Mouse (Mus musculus): ENCODE data around the gene Tmem132a. TPM values are rescaled to one million over a fixed set of nuclear protein-coding genes. Genes with fewer than 3 reads are reported as not detected.

Gene Tmem132a
- polyA plus RNA-seq, 1 experiment from 2014 or later, result 88.6 TPM

DNA sequence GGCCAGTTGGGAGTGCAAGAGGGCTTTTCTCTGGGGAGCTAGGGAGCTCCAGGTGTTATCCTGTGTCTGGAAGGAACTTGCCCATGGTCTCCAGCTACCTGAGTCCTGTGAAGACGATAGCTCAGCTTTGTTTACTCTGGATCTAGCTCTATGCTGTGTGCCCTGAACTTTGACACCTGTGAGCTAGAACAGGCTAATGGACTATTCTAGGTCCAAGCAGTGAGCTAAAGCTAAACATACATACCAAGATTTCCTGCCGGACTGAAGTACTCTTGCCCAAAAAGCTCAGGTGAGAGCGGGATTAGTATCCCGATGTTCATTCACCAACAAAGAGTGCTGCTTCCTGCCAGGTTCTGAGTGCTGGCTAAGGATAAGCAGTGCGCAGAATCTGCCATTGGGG is 34.8 kb upstream of the Tmem132a start:
- Histone ChIP-seq H3K27me3 (ENCODE audit: insufficient read depth, low read length) (no peaks in the 10 kb centered on the region), H3K36me3 (ENCODE audit: insufficient read depth, low read length) (peaks cover 54% of the 10 kb centered on the region), H3K9me3 (ENCODE audit: low read length) (no peaks in the 10 kb centered on the region), H3K4me1 (ENCODE audit: insufficient read depth, low read length) (peaks cover 20% of the 10 kb centered on the region), H3K27ac (ENCODE audit: low read length) (peak overlapping the region; percentile 91), H3K9ac (replicated peaks; ENCODE audit: low read length) (0 out of 2 replicates have a peak overlapping the region, but pooled peaks have one; percentile 22), H3K4me2 (replicated peaks; ENCODE audit: low read depth, low read length) (no peak overlapping the region), H3K4me3 (ENCODE audit: low read length) (no peak overlapping the region)
- WGBS, result 80% methylated on average over 5 of the region's 5 CpGs
- no peak for ATAC-seq (ENCODE audit: low FRiP score, low TSS enrichment)

DNA sequence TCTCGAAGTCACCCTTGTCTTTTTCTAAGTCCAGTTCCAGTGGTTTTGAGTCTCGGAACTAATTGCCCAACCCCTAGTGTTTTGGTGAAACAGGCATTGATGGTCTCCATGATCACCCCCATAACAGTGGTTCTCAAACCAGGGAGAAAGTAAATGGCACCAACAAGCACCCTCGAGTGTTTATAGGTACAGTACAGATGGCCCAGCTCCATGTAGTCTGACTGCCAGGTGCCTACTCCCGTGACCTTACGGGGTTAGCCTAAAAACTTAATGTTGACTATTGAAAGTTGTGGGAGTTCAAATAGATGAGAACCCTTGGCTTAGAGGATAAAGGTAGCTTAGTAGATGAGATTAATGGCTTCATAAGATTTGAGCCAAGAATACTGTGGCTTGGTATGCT is 31.3 kb upstream of the Tmem132a start:
- Histone ChIP-seq H3K4me1 (ENCODE audit: insufficient read depth, low read length) (peaks cover 27% of the 10 kb centered on the region), H3K9ac (replicated peaks; ENCODE audit: low read length) (no peak overlapping the region), H3K4me2 (replicated peaks; ENCODE audit: low read depth, low read length) (no peak overlapping the region), H3K27me3 (ENCODE audit: insufficient read depth, low read length) (no peaks in the 10 kb centered on the region), H3K4me3 (ENCODE audit: low read length) (no peak overlapping the region), H3K9me3 (ENCODE audit: low read length) (no peaks in the 10 kb centered on the region), H3K27ac (ENCODE audit: low read length) (no peak overlapping the region), H3K36me3 (ENCODE audit: insufficient read depth, low read length) (peaks cover 66% of the 10 kb centered on the region)
- no peak for ATAC-seq (ENCODE audit: low FRiP score, low TSS enrichment)
- 93% methylated on average over 5 of the region's 5 CpGs for WGBS

DNA sequence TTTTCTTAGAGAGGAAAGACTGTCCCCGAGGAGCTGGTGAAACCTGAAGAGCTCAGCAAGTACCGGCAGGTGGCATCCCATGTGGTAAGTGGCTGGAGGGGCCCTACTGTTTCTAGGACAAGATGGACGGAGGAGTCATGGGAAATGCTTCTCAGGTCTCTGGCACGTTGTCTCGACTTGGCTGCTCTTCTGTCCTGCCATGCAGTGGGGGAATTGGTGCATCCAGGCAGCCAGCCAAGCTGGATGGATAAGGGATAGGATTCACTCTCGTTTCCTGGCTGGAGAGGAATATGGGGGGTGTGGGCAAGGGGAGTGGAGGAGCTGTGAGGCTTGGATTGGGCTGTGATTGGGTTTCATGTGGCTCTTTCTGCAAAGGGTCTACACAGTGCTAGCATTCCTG is 30.6 kb upstream of the Tmem132a start:
- 77% methylated on average over 6 of the region's 6 CpGs for WGBS
- H3K4me3 ChIP-seq (ENCODE audit: low read length), result no peak overlapping the region

DNA sequence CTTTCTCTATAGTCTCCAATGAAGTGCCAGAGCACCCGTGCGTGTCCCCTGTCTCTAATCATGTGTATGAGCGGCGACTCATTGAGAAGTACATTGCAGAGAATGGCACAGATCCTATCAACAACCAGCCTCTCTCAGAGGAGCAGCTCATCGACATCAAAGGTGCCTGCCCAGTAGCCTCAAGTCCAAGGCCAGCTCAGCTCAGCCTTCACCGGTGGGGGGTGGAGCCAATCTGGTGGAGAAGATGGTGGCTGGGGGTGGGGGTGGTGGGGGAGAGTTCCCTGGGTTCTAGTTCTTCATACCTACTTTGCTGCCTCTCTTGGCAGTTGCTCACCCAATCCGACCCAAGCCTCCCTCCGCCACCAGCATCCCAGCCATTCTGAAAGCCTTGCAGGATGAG is 27.8 kb upstream of the Tmem132a start:
- Histone ChIP-seq H3K4me3 (ENCODE audit: low read length) (no peak overlapping the region), H3K4me1 (ENCODE audit: insufficient read depth, low read length) (peaks cover 14% of the 10 kb centered on the region), H3K27me3 (ENCODE audit: insufficient read depth, low read length) (no peaks in the 10 kb centered on the region), H3K4me2 (replicated peaks; ENCODE audit: low read depth, low read length) (no peak overlapping the region), H3K9ac (replicated peaks; ENCODE audit: low read length) (no peak overlapping the region), H3K27ac (ENCODE audit: low read length) (no peak overlapping the region), H3K9me3 (ENCODE audit: low read length) (no peaks in the 10 kb centered on the region), H3K36me3 (ENCODE audit: insufficient read depth, low read length) (peaks cover 47% of the 10 kb centered on the region)
- ATAC-seq (ENCODE audit: low FRiP score, low TSS enrichment), result no peak
- 76% methylated on average over 8 of the region's 8 CpGs for WGBS

More for the DNA sequence above, 30.6 kb upstream of the Tmem132a start:
- Histone ChIP-seq H3K27me3 (ENCODE audit: insufficient read depth, low read length) (no peaks in the 10 kb centered on the region), H3K4me2 (replicated peaks; ENCODE audit: low read depth, low read length) (no peak overlapping the region), H3K4me1 (ENCODE audit: insufficient read depth, low read length) (peaks cover 24% of the 10 kb centered on the region), H3K9me3 (ENCODE audit: low read length) (no peaks in the 10 kb centered on the region), H3K27ac (ENCODE audit: low read length) (no peak overlapping the region), H3K9ac (replicated peaks; ENCODE audit: low read length) (no peak overlapping the region), H3K36me3 (ENCODE audit: insufficient read depth, low read length) (peaks cover 66% of the 10 kb centered on the region)
- no peak for ATAC-seq (ENCODE audit: low FRiP score, low TSS enrichment)

DNA sequence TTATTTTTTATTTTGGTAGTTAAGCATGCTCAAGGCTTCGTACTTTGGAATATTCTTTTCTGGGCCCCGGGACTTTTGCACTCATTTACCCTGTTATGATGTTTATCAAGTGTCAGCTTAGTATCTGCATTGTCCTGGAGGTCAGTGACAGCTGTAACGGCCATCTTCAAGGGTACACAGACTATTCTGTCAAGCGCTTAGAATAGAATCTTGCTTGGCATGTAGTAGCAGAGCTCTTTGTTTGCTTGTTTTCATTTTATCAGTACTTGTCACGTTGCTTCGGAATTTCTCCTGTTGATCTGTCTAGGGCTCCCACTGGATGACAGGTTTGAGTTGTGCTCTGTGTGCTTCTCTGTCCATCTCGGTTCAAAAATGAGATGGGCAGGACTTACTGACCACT is 27.1 kb upstream of the Tmem132a start:
- H3K27ac ChIP-seq (ENCODE audit: low read length), result no peak overlapping the region
- peaks cover 14% of the 10 kb centered on the region for H3K4me1 ChIP-seq (ENCODE audit: insufficient read depth, low read length)
- H3K27me3 ChIP-seq (ENCODE audit: insufficient read depth, low read length), result no peaks in the 10 kb centered on the region
- H3K9ac ChIP-seq (replicated peaks; ENCODE audit: low read length), result peak overlapping the region; percentile 90
- H3K4me2 ChIP-seq (replicated peaks; ENCODE audit: low read depth, low read length), result peak overlapping the region; percentile 68
- H3K36me3 ChIP-seq (ENCODE audit: insufficient read depth, low read length), result peaks cover 41% of the 10 kb centered on the region
- H3K9me3 ChIP-seq (ENCODE audit: low read length), result no peaks in the 10 kb centered on the region
- WGBS, result 81% methylated on average over 7 of the region's 7 CpGs
- ATAC-seq (ENCODE audit: low FRiP score, low TSS enrichment), result no peak
- H3K4me3 ChIP-seq (ENCODE audit: low read length), result peak overlapping the region; percentile 81

DNA sequence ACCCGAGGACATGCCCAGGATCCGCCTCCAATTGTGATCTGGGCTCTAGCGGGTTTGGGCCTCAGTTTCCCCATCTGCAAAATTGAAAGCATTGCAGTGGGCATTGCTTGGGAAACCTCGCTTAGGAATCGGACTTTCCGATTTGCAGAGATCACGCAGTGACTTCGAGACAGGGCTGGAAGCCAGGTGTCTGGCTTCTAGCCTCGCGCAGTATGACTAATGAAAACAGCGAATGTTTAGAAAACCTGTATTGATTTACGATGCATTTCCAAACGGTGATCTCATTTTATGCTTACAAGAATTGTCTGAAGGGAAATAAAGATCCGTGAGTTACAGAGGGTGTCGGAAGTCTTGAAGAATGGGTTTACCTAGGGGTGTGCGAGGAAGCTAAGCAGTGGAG is 26.0 kb upstream of the Tmem132a start:
- Histone ChIP-seq H3K9me3 (ENCODE audit: low read length) (no peaks in the 10 kb centered on the region), H3K9ac (replicated peaks; ENCODE audit: low read length) (peak overlapping the region; percentile 90), H3K36me3 (ENCODE audit: insufficient read depth, low read length) (peaks cover 30% of the 10 kb centered on the region), H3K4me1 (ENCODE audit: insufficient read depth, low read length) (peaks cover 14% of the 10 kb centered on the region), H3K4me3 (ENCODE audit: low read length) (peak overlapping the region; percentile 81), H3K27ac (ENCODE audit: low read length) (peak overlapping the region; percentile 91), H3K4me2 (replicated peaks; ENCODE audit: low read depth, low read length) (peak overlapping the region; percentile 68), H3K27me3 (ENCODE audit: insufficient read depth, low read length) (no peaks in the 10 kb centered on the region)
- ATAC-seq (ENCODE audit: low FRiP score, low TSS enrichment), result 0 out of 2 replicates have a peak, but pooled peaks have one; percentile 6
- under 1% methylated on average over 16 of the region's 16 CpGs for WGBS

DNA sequence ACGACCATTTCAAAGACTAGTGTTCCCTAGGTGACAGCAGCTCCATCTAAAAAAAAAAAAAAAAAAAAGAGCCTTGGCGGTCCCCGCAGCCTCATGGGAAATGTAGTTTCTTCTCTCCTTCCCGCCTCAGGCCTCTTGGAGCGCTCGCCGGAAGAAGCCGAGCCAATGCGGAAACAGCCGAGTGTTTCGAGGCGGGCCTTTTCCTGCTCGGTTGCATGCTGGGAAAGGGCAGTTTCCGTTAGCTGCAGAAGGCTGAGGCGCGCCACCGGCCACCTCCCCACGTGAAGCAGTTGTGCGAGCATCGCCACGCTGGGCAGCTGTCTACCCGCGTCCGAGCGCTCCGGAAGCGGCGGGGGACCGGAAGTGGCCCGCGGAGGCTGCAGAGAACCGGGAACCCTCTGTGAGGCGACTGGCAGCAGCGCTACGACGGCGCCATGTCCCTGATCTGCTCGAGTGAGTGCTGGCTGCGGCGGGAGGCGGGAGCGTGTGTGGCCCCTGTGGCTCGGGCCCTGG is 25.3 kb upstream of the Tmem132a start, which contains the start of gene Prpf19:
TSS of gene Prpf19 (plus strand) at position 216 of the 513 bp plus-strand sequence.
- Histone ChIP-seq H3K27ac (ENCODE audit: low read length) (peak within 1 kb of the TSS; percentile 91), H3K4me3 (ENCODE audit: low read length) (peak within 1 kb of the TSS; percentile 81), H3K27me3 (ENCODE audit: insufficient read depth, low read length) (no peaks in the 10 kb centered on the region), H3K36me3 (ENCODE audit: insufficient read depth, low read length) (peaks cover 24% of the 10 kb centered on the region), H3K4me2 (replicated peaks; ENCODE audit: low read depth, low read length) (peak within 1 kb of the TSS; percentile 68), H3K4me1 (ENCODE audit: insufficient read depth, low read length) (peaks cover 14% of the 10 kb centered on the region), H3K9me3 (ENCODE audit: low read length) (no peaks in the 10 kb centered on the region), H3K9ac (replicated peaks; ENCODE audit: low read length) (peak within 1 kb of the TSS; percentile 90)
- peak; percentile 96 for ATAC-seq (ENCODE audit: low FRiP score, low TSS enrichment)
- WGBS, result under 1% methylated on average over 43 of the region's 43 CpGs

DNA sequence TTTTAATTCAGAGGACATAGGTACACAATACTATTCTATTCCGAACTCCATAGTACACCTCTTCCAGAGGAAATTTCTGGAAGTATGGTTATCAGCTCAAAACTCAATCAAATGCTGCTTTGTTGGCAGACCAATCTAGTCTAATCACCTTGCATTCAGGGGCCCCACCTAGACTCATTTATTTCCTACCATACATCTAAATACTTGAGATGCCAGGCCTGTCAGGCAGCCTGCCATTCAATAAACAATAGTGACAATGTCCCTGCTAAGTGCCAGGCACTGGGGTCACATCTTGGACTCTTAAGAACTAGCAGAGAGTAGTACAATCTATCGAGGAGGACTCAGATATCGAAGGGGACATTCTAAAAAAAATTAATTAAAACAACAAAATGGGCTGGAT is 22.5 kb upstream of the Tmem132a start:
- Histone ChIP-seq H3K9ac (replicated peaks; ENCODE audit: low read length) (no peak overlapping the region), H3K36me3 (ENCODE audit: insufficient read depth, low read length) (no peaks in the 10 kb centered on the region), H3K27me3 (ENCODE audit: insufficient read depth, low read length) (no peaks in the 10 kb centered on the region), H3K4me2 (replicated peaks; ENCODE audit: low read depth, low read length) (no peak overlapping the region), H3K9me3 (ENCODE audit: low read length) (no peaks in the 10 kb centered on the region), H3K27ac (ENCODE audit: low read length) (no peak overlapping the region), H3K4me3 (ENCODE audit: low read length) (no peak overlapping the region), H3K4me1 (ENCODE audit: insufficient read depth, low read length) (peaks cover 14% of the 10 kb centered on the region)
- no peak for ATAC-seq (ENCODE audit: low FRiP score, low TSS enrichment)
- 90% methylated on average over 3 of the region's 3 CpGs for WGBS

DNA sequence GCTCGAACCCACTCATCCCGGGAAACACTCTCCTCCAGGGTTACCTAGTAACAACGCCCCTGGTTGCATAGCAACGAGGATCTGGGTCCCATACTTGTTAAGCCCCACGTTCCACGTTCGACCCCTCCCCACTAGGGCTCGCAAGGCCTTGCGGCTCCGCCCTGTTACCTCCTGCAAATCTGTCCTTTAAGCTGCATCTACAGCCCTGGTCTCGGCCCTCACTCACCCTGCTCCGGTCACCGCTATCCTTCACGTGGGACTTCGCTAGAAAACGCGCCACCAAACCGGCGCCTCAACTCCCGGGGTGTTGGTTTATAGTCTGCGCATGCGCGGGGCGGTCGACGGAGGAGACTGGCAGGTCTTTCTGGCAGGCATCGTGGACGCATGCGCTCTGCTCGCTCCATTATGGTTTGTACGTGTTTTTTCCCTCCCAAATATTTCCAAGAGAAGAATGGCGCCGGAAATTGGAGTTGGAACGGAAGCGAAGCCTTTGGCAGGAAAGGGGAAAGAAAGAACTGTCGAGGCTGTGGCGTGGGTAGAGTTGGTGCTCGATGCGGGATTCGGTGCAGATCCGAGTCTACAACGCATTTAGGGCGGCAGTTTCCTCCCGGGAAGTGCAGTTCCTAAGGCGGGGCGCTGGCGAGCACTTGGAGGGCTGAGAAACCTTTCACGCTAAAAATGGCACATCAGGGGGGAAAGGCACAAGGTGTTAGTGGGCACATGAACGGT is 11.8 kb upstream of the Tmem132a start, which contains the start of gene Tmem109:
TSS of gene Tmem109 (minus strand) at position 576 of the 729 bp plus-strand sequence.
- H3K9ac ChIP-seq (replicated peaks; ENCODE audit: low read length), result peak within 1 kb of the TSS; percentile 69
- H3K36me3 ChIP-seq (ENCODE audit: insufficient read depth, low read length), result no peaks in the 10 kb centered on the region
- under 1% methylated on average over 49 of the region's 49 CpGs for WGBS
- peak within 1 kb of the TSS; percentile 71 for H3K4me3 ChIP-seq (ENCODE audit: low read length)
- H3K4me1 ChIP-seq (ENCODE audit: insufficient read depth, low read length), result peaks cover 28% of the 10 kb centered on the region
- H3K27ac ChIP-seq (ENCODE audit: low read length), result peak within 1 kb of the TSS; percentile 83
- peak within 1 kb of the TSS; percentile 94 for H3K4me2 ChIP-seq (replicated peaks; ENCODE audit: low read depth, low read length)
- ATAC-seq (ENCODE audit: low FRiP score, low TSS enrichment), result peak; percentile 89
- no peaks in the 10 kb centered on the region for H3K27me3 ChIP-seq (ENCODE audit: insufficient read depth, low read length)
- 0 out of 2 replicates have a peak, but pooled peaks cover 4% of the 10 kb centered on the region for H3K9me3 ChIP-seq (ENCODE audit: low read length)

DNA sequence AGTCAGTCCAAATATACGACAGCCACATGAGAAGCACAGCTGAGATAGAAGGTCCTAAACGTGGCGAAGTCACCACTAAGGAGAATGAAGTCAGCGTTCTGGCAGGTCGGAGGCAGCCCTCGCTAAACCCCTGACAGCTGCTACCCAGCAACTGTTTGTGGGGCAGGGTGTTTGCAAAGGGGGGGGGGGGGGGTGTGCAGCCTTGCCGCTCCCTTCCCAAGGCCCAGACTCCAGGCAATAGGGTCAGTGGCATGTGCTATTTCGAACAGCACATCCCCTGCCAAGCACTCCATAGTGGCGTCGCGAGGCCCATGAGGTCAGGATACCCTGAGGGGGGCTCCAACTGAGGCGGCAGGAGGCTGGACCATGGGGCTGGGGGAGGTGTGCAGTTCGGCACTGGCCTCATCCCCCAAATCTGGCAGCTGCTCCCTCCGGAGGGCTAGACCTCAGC is 11.3 kb upstream of the Tmem132a start:
- H3K4me2 ChIP-seq (replicated peaks; ENCODE audit: low read depth, low read length), result peak overlapping the region; percentile 94
- H3K27me3 ChIP-seq (ENCODE audit: insufficient read depth, low read length), result no peaks in the 10 kb centered on the region
- H3K9ac ChIP-seq (replicated peaks; ENCODE audit: low read length), result peak overlapping the region; percentile 69
- H3K4me1 ChIP-seq (ENCODE audit: insufficient read depth, low read length), result peaks cover 28% of the 10 kb centered on the region
- H3K9me3 ChIP-seq (ENCODE audit: low read length), result 0 out of 2 replicates have a peak, but pooled peaks cover 3% of the 10 kb centered on the region
- 1% methylated on average over 14 of the region's 14 CpGs for WGBS
- H3K27ac ChIP-seq (ENCODE audit: low read length), result peak overlapping the region; percentile 83; the same call in 1 of the 2 replicates
- peak; percentile 81 for ATAC-seq (ENCODE audit: low FRiP score, low TSS enrichment)
- peak overlapping the region; percentile 71 for H3K4me3 ChIP-seq (ENCODE audit: low read length)
- no peaks in the 10 kb centered on the region for H3K36me3 ChIP-seq (ENCODE audit: insufficient read depth, low read length)

All from kidney, embryonic 16.5 days (tissue).